Mouse (Mus musculus) lung, embryonic 15.5 days (tissue): ENCODE measurements at regions not wholly inside any gene's neighbourhood (a gene's known extent, or its start where the extent isn't known, plus 50 kb on each side); places are given as distances from the start of the nearest gene placed in this dataset.

Experiments
- ATAC-seq: fragments of 200-750 bp; cut with Nextera tagmentation; 2 replicates; pipeline ENCODE4 v1.8.0; 2017; ENCODE audit warnings: moderate number of reproducible peaks, borderline replicate concordance; ENCODE audit not compliant: low FRiP score, low TSS enrichment; ENCODE audit errors: extremely low read depth
- H3K27ac ChIP-seq: fragments of 300-500 bp; sonication (generic); 2 replicates; pipeline ENCODE4 v1.5.1; 2015; ENCODE audit warnings: moderate library complexity, mild to moderate bottlenecking, inconsistent platforms
- H3K27me3 ChIP-seq: fragments of 300-500 bp; sonication (generic); 2 replicates; pipeline ENCODE4 v1.6.1; 2015; ENCODE audit warnings: inconsistent platforms
- H3K36me3 ChIP-seq: fragments of 300-500 bp; sonication (generic); 2 replicates; pipeline ENCODE4 v1.6.1; 2015; ENCODE audit warnings: inconsistent platforms
- H3K4me1 ChIP-seq: fragments of 300-500 bp; sonication (generic); 2 replicates; pipeline ENCODE4 v1.6.1; 2015; ENCODE audit warnings: inconsistent platforms
- H3K4me2 ChIP-seq: fragments of 300-500 bp; sonication (generic); 2 replicates; pipeline ENCODE4 v1.6.1; 2015; ENCODE audit warnings: inconsistent platforms, mild to moderate bottlenecking, moderate library complexity
- H3K4me3 ChIP-seq: fragments of 300-500 bp; sonication (generic); 2 replicates; pipeline ENCODE4 v1.5.1; 2015; ENCODE audit warnings: mild to moderate bottlenecking, inconsistent platforms
- H3K9ac ChIP-seq: fragments of 300-500 bp; sonication (generic); 2 replicates; pipeline ENCODE4 v1.6.1; 2015; ENCODE audit warnings: inconsistent platforms
- H3K9me3 ChIP-seq: fragments of 300-500 bp; sonication (generic); 2 replicates; pipeline ENCODE4 v1.6.1; 2016; ENCODE audit warnings: inconsistent platforms
- WGBS: fragments of 180-500 bp; shearing (Covaris S2); methylation state at CpG from one replicate; pipeline ENCODE4 v1.1.7; 2015; 5-methylcytosine and 5-hydroxymethylcytosine counted together

GRCm38 (mm10) chr5:118413428-118414282 lies 146.8 kb upstream of the Med13l start:
- ATAC-seq, result peak; percentile 81
- Histone ChIP-seq H3K27ac (no peak overlapping the region), H3K4me2 (no peak overlapping the region), H3K36me3 (no peaks in the 10 kb centered on the region), H3K4me1 (0 out of 2 replicates have a peak, but pooled peaks cover 2% of the 10 kb centered on the region), H3K9me3 (no peaks in the 10 kb centered on the region), H3K4me3 (no peak overlapping the region), H3K9ac (no peak overlapping the region), H3K27me3 (no peaks in the 10 kb centered on the region)
- 66% methylated on average over 13 of the region's 13 CpGs for WGBS

- Histone ChIP-seq H3K36me3 (no peaks in the 10 kb centered on the region), H3K27ac (no peak overlapping the region), H3K4me1 (peaks cover 17% of the 10 kb centered on the region), H3K4me3 (no peak overlapping the region), H3K9me3 (no peaks in the 10 kb centered on the region), H3K9ac (no peak overlapping the region), H3K27me3 (no peaks in the 10 kb centered on the region), H3K4me2 (no peak overlapping the region)
- no peak for ATAC-seq
- 77% methylated on average over 7 of the region's 7 CpGs for WGBS
These were observed 141.0 kb upstream of the Med13l start for GRCm38 (mm10) chr5:118419344-118420037.

- Histone ChIP-seq H3K4me3 (no peak overlapping the region), H3K4me1 (peaks cover 28% of the 10 kb centered on the region), H3K4me2 (peak overlapping the region; percentile 38), H3K36me3 (no peaks in the 10 kb centered on the region), H3K9me3 (no peaks in the 10 kb centered on the region), H3K27me3 (0 out of 2 replicates have a peak, but pooled peaks cover 3% of the 10 kb centered on the region), H3K9ac (no peak overlapping the region), H3K27ac (no peak overlapping the region)
- ATAC-seq, result peak; percentile 36; the same call in 1 of the 2 replicates
- WGBS, result 49% methylated on average over 31 of the region's 32 CpGs
These were observed 138.3 kb upstream of the Med13l start for GRCm38 (mm10) chr5:118421884-118422821.

GRCm38 (mm10) chr5:118424177-118424576 lies 136.3 kb upstream of the Med13l start:
- Histone ChIP-seq H3K9me3 (no peaks in the 10 kb centered on the region), H3K4me2 (no peak overlapping the region), H3K27me3 (0 out of 2 replicates have a peak, but pooled peaks cover 3% of the 10 kb centered on the region), H3K4me3 (no peak overlapping the region), H3K9ac (no peak overlapping the region), H3K27ac (peak overlapping the region; percentile 84), H3K36me3 (no peaks in the 10 kb centered on the region), H3K4me1 (peaks cover 28% of the 10 kb centered on the region)
- 0 out of 2 replicates have a peak, but pooled peaks have one; percentile 1 for ATAC-seq
- 67% methylated on average over 3 of the region's 3 CpGs for WGBS

- no peaks in the 10 kb centered on the region for H3K9me3 ChIP-seq
- H3K27ac ChIP-seq, result peak overlapping the region; percentile 84
- 22% methylated on average over 9 of the region's 9 CpGs for WGBS
These were observed 135.5 kb upstream of the Med13l start for GRCm38 (mm10) chr5:118424764-118425568.

GRCm38 (mm10) chr5:118426673-118427072 lies 133.8 kb upstream of the Med13l start:
- no peaks in the 10 kb centered on the region for H3K36me3 ChIP-seq
- H3K4me1 ChIP-seq, result peaks cover 26% of the 10 kb centered on the region
- H3K9me3 ChIP-seq, result no peaks in the 10 kb centered on the region
- WGBS, result 50% methylated on average over 5 of the region's 5 CpGs
- H3K9ac ChIP-seq, result no peak overlapping the region
- no peak overlapping the region for H3K4me2 ChIP-seq
- H3K27me3 ChIP-seq, result 0 out of 2 replicates have a peak, but pooled peaks cover 3% of the 10 kb centered on the region
- ATAC-seq, result no peak
- no peak overlapping the region for H3K27ac ChIP-seq
- H3K4me3 ChIP-seq, result no peak overlapping the region

More at GRCm38 (mm10) chr5:118424764-118425568, 135.5 kb upstream of the Med13l start:
- H3K9ac ChIP-seq, result no peak overlapping the region
- no peak overlapping the region for H3K4me3 ChIP-seq
- 0 out of 2 replicates have a peak, but pooled peaks cover 3% of the 10 kb centered on the region for H3K27me3 ChIP-seq
- H3K4me2 ChIP-seq, result no peak overlapping the region
- no peaks in the 10 kb centered on the region for H3K36me3 ChIP-seq
- peaks cover 28% of the 10 kb centered on the region for H3K4me1 ChIP-seq
- peak; percentile 86 for ATAC-seq

- no peaks in the 10 kb centered on the region for H3K9me3 ChIP-seq
- 68% methylated on average over 18 of the region's 18 CpGs for WGBS
- H3K4me2 ChIP-seq, result no peak overlapping the region
- ATAC-seq, result no peak
- H3K27me3 ChIP-seq, result 0 out of 2 replicates have a peak, but pooled peaks cover 3% of the 10 kb centered on the region
- H3K4me3 ChIP-seq, result no peak overlapping the region
- H3K9ac ChIP-seq, result no peak overlapping the region
- no peaks in the 10 kb centered on the region for H3K36me3 ChIP-seq
- H3K4me1 ChIP-seq, result peaks cover 15% of the 10 kb centered on the region
- no peak overlapping the region for H3K27ac ChIP-seq
These were observed 132.0 kb upstream of the Med13l start for GRCm38 (mm10) chr5:118428323-118429095.

GRCm38 (mm10) chr5:118433599-118433998 lies 126.9 kb upstream of the Med13l start:
- Histone ChIP-seq H3K9me3 (no peaks in the 10 kb centered on the region), H3K9ac (no peak overlapping the region), H3K4me1 (peaks cover 18% of the 10 kb centered on the region), H3K27me3 (peaks cover 20% of the 10 kb centered on the region), H3K27ac (no peak overlapping the region), H3K4me3 (no peak overlapping the region), H3K36me3 (no peaks in the 10 kb centered on the region), H3K4me2 (no peak overlapping the region)
- ATAC-seq, result no peak
- 65% methylated on average over 4 of the region's 4 CpGs for WGBS

- H3K4me2 ChIP-seq, result no peak overlapping the region
- H3K27me3 ChIP-seq, result peaks cover 20% of the 10 kb centered on the region
- ATAC-seq, result no peak
- H3K9me3 ChIP-seq, result no peaks in the 10 kb centered on the region
- WGBS, result 25% methylated on average over 20 of the region's 20 CpGs
- no peak overlapping the region for H3K9ac ChIP-seq
- H3K27ac ChIP-seq, result no peak overlapping the region
- H3K4me3 ChIP-seq, result no peak overlapping the region
- H3K36me3 ChIP-seq, result no peaks in the 10 kb centered on the region
- H3K4me1 ChIP-seq, result peaks cover 18% of the 10 kb centered on the region
These were observed 125.5 kb upstream of the Med13l start for GRCm38 (mm10) chr5:118434718-118435555.
